Mouse (Mus musculus) kidney, embryonic 15.5 days (tissue): Measurements from ENCODE around the gene Gm4707. TPM values are rescaled to one million over a fixed set of nuclear protein-coding genes. Genes with fewer than 3 reads are reported as not detected.
"Not testable (repeated sequence)": the region's sequence is repeated elsewhere in the genome, so short reads cannot be mapped to it uniquely, and the experiment has no call there.

ENCODE experiments used
- ATAC-seq: fragments of 200-750 bp; cut with Nextera tagmentation; replicated peaks from 2 replicates; pipeline ENCODE4 v1.8.0; 2017; ENCODE audit warnings: moderate TSS enrichment; ENCODE audit not compliant: low FRiP score
- H3K27ac ChIP-seq: fragments of 300-500 bp; sonication (generic); 2 replicates; pipeline ENCODE4 v1.5.1; 2015; ENCODE audit warnings: mild to moderate bottlenecking, inconsistent platforms
- H3K27me3 ChIP-seq: fragments of 300-500 bp; sonication (generic); 2 replicates; pipeline ENCODE4 v1.6.1; 2015; ENCODE audit warnings: inconsistent platforms
- H3K36me3 ChIP-seq: fragments of 300-500 bp; sonication (generic); 2 replicates; pipeline ENCODE4 v1.6.1; 2015; ENCODE audit warnings: inconsistent platforms
- H3K4me1 ChIP-seq: fragments of 300-500 bp; sonication (generic); 2 replicates; pipeline ENCODE4 v1.6.1; 2015; ENCODE audit warnings: inconsistent platforms
- H3K4me2 ChIP-seq: fragments of 300-500 bp; sonication (generic); 2 replicates; pipeline ENCODE4 v1.6.1; 2015; ENCODE audit warnings: moderate library complexity, mild to moderate bottlenecking, inconsistent platforms
- H3K4me3 ChIP-seq: fragments of 300-500 bp; sonication (generic); replicated peaks from 2 replicates; pipeline ENCODE4 v1.5.1; 2015; ENCODE audit warnings: mild to moderate bottlenecking, inconsistent platforms
- H3K9ac ChIP-seq: fragments of 300-500 bp; sonication (generic); 2 replicates; pipeline ENCODE4 v1.6.1; 2015; ENCODE audit warnings: mild to moderate bottlenecking, inconsistent platforms
- H3K9me3 ChIP-seq: fragments of 300-500 bp; sonication (generic); replicated peaks from 2 replicates; pipeline ENCODE4 v1.6.1; 2016; ENCODE audit warnings: inconsistent platforms
- WGBS: fragments of 180-500 bp; shearing (Covaris S2); methylation state at CpG from one replicate; pipeline ENCODE4 v1.1.7; 2015; ENCODE audit warnings: mixed read lengths; 5-methylcytosine and 5-hydroxymethylcytosine counted together
- polyA plus RNA-seq: library from polyadenylated mRNA; unstranded; fragments of >200 nt; fragmentation: Nextera tagmentation; extraction: Ambion mirVana; gene quantifications from 2 replicates; pipeline ENCODE4 v1.2.1, GENCODE M21; 2015

Gene Gm4707
- polyA plus RNA-seq, 1 experiment from 2014 or later = 5.5 TPM

- H3K9me3 ChIP-seq = peaks cover 15% of the 10 kb centered on the region
- H3K4me1 ChIP-seq, H3K27ac ChIP-seq, H3K27me3 ChIP-seq, H3K4me3 ChIP-seq, H3K9ac ChIP-seq, ATAC-seq, H3K4me2 ChIP-seq: not testable (repeated sequence)
- 97% methylated on average over 2 of the region's 2 CpGs for WGBS
- peaks cover 69% of the 10 kb centered on the region for H3K36me3 ChIP-seq
Observed at GRCm38 (mm10) chr17:71422502-71422901, 37.2 kb downstream of the Gm4707 start.

GRCm38 (mm10) chr17:71419448-71419847 is 40.3 kb downstream of the Gm4707 start:
- Histone ChIP-seq H3K9me3 (peaks cover 15% of the 10 kb centered on the region), H3K36me3 (peaks cover 70% of the 10 kb centered on the region)
- not testable (repeated sequence) for H3K4me2 ChIP-seq, H3K9ac ChIP-seq, H3K4me1 ChIP-seq, H3K27ac ChIP-seq, ATAC-seq, H3K27me3 ChIP-seq, H3K4me3 ChIP-seq
- 85% methylated on average over 5 of the region's 5 CpGs for WGBS

DNA sequence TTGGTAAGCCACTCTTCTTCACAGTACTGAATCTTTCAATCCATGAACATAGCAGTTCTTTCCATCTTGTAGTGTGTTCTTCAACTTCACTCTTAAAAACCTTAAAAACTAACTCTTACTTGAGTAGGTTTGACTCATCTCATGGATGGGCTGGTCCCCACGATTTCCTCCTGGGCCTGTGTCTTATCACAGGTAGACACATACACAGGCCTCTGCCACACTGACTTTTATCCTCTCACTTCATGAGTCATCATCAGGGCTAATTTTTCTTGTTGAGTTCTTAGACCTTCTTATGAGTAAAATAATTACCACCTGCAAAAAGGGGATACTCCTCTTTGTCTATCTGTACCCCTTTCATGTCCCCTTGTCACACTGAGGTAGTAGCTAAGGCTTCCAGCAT is 42.7 kb downstream of the Gm4707 start:
- Histone ChIP-seq H3K27ac (no peak overlapping the region), H3K9me3 (peaks cover 8% of the 10 kb centered on the region), H3K9ac (no peak overlapping the region), H3K4me1 (no peaks in the 10 kb centered on the region), H3K36me3 (peaks cover 59% of the 10 kb centered on the region), H3K4me3 (no peak overlapping the region), H3K27me3 (no peaks in the 10 kb centered on the region), H3K4me2 (no peak overlapping the region)
- 95% methylated on average over 1 of the region's 1 CpGs for WGBS
- no peak for ATAC-seq

Other genes starting within 250 kb of the Gm4707 start
- gene Emilin2, start 147.9 kb downstream of the Gm4707 start, polyA plus RNA-seq = 3.6 and 4.8 TPM in 2 replicates
- 74.4 and 76.7 TPM in 2 replicates for gene Smchd1, start 15.4 kb upstream of the Gm4707 start, polyA plus RNA-seq
- 52.3 TPM in 2 replicates for gene Ndc80, start 66.9 kb upstream of the Gm4707 start, polyA plus RNA-seq
- gene Spdya, start 92.1 kb upstream of the Gm4707 start, polyA plus RNA-seq = 0.73 and 1.2 TPM in 2 replicates
- gene Wdr43, start 156.0 kb upstream of the Gm4707 start, polyA plus RNA-seq = 83.3 and 84.2 TPM in 2 replicates
- gene Togaram2, start 213.3 kb upstream of the Gm4707 start, polyA plus RNA-seq = 0.18 and 0.32 TPM in 2 replicates